Mouse (Mus musculus) neutrophil, adult 5-6 weeks (primary cell): ENCODE data around the gene Gpi1. TPM values are rescaled to one million over a fixed set of nuclear protein-coding genes. Genes with fewer than 3 reads are reported as not detected.
"Not testable (repeated sequence)": the region's sequence is repeated elsewhere in the genome, so short reads cannot be mapped to it uniquely, and the experiment has no call there.

Source experiments
- ATAC-seq: fragments of 151-379, 151-347 bp; 2 replicates; pipeline ENCODE4 v1.8.0; 2017; ENCODE audit warnings: mild to moderate bottlenecking, moderate TSS enrichment; ENCODE audit not compliant: insufficient number of reproducible peaks, poor library complexity, low FRiP score, severe bottlenecking; ENCODE audit errors: extremely low read depth
- total RNA-seq: library from RNA; stranded (forward); fragments of 200-1000 nt; gene quantifications from 2 replicates; pipeline ENCODE4 v1.2.3, GENCODE M21; 2017

Gene Gpi1
- total RNA-seq, 1 experiment from 2014 or later = 399 TPM

GRCm38 (mm10) chr7:34232785-34233725 lies 2.9 kb upstream of the Gpi1 start:
- no peak for ATAC-seq

GRCm38 (mm10) chr7:34229691-34230111 lies 435 bp downstream of the Gpi1 start:
- no peak for ATAC-seq

GRCm38 (mm10) chr7:34229153-34229552 lies 983 bp downstream of the Gpi1 start:
- ATAC-seq = no peak

- no peak for ATAC-seq
These were observed 1.5 kb downstream of the Gpi1 start for GRCm38 (mm10) chr7:34228641-34229040.

GRCm38 (mm10) chr7:34226846-34227245 lies 3.3 kb downstream of the Gpi1 start:
- no peak for ATAC-seq

GRCm38 (mm10) chr7:34226086-34226485 lies 4.0 kb downstream of the Gpi1 start:
- no peak for ATAC-seq

GRCm38 (mm10) chr7:34224308-34224707 lies 5.8 kb downstream of the Gpi1 start:
- ATAC-seq = no peak

GRCm38 (mm10) chr7:34222340-34222739 lies 7.8 kb downstream of the Gpi1 start:
- ATAC-seq = no peak

- no peak for ATAC-seq
These were observed 8.4 kb downstream of the Gpi1 start for GRCm38 (mm10) chr7:34221594-34222250.

GRCm38 (mm10) chr7:34218496-34218895 lies 11.6 kb downstream of the Gpi1 start:
- ATAC-seq = no peak

- no peak for ATAC-seq
These were observed 13.7 kb downstream of the Gpi1 start for GRCm38 (mm10) chr7:34216474-34216873.

- ATAC-seq = no peak
These were observed 14.7 kb downstream of the Gpi1 start for GRCm38 (mm10) chr7:34215481-34215880.

GRCm38 (mm10) chr7:34214644-34215043 lies 15.5 kb downstream of the Gpi1 start:
- ATAC-seq = peak; percentile 70

GRCm38 (mm10) chr7:34213281-34213680 lies 16.9 kb downstream of the Gpi1 start:
- ATAC-seq = no peak

- ATAC-seq = no peak
These were observed 21.9 kb downstream of the Gpi1 start for GRCm38 (mm10) chr7:34208027-34208745.

GRCm38 (mm10) chr7:34206331-34206730 lies 23.8 kb downstream of the Gpi1 start:
- ATAC-seq = no peak

- not testable (repeated sequence) for ATAC-seq
These were observed 28.0 kb downstream of the Gpi1 start for GRCm38 (mm10) chr7:34202147-34202546.

GRCm38 (mm10) chr7:34200829-34201228 lies 29.3 kb downstream of the Gpi1 start:
- ATAC-seq = no peak

GRCm38 (mm10) chr7:34198346-34198745 lies 31.8 kb downstream of the Gpi1 start:
- peak; percentile 63 for ATAC-seq
